Comparison of ENCODE assay signal across 9 mouse cellular contexts in genomic region chr9:102643071-102643485, GRCm38 (mm10). TPM values are rescaled to one million over a fixed set of nuclear protein-coding genes. Genes with fewer than 3 reads are reported as not detected.
A peak's percentile ranks its signal among the peaks of the same experiment; 100 is the strongest.
DNase-seq lines count a peak whose midpoint lies in the region; ATAC-seq and TF ChIP-seq lines count a peak whose summit lies in the region.
"Had no signal": no experiment of that assay in that cellular context is flagged by ENCODE, and none has a peak within 500 bp of the region (broad histone marks: within the 10 kb centered on the region; RNA-seq: fewer than 3 reads in every experiment).

No protein-coding gene starts in this region.

- 12% methylated on average over 8 of the region's 8 CpGs for WGBS in lung, embryonic 15.5 days
- 28% methylated on average over 8 of the region's 8 CpGs for WGBS in lung, adult 2 months
- 26% methylated on average over 8 of the region's 8 CpGs for WGBS in limb, embryonic 10.5 days
- 60% methylated on average over 8 of the region's 8 CpGs for WGBS in small intestine, adult 2 months

- no peak for DNase-seq in lung, adult 2 months
- DNase-seq in gastrocnemius, postnatal 25 days, result peak; percentile 60
- DNase-seq in limb, embryonic 10.5 days (ENCODE audit: low spot score), result peak; percentile 63
- no peak for DNase-seq in layer of hippocampus, adult 9-10 months (ENCODE audit: low spot score)
- DNase-seq in left cerebral cortex, adult 9 months (ENCODE audit: low spot score in 2 of 2), result no peak
- no peak for DNase-seq in frontal cortex, postnatal 36 days (ENCODE audit: low spot score in 2 of 2)

- peak; percentile 50 for ATAC-seq in lung, embryonic 15.5 days (ENCODE audit: borderline replicate concordance, extremely low read depth, low FRiP score, low TSS enrichment)

- H3K27me3 ChIP-seq in lung, embryonic 15.5 days, result no peaks in the 10 kb centered on the region
- no peaks in the 10 kb centered on the region for H3K27me3 ChIP-seq in limb, embryonic 10.5 days (ENCODE audit: low read depth, poor library complexity, severe bottlenecking)
- no peaks in the 10 kb centered on the region for H3K27me3 ChIP-seq in small intestine, adult 2 months (ENCODE audit: control insufficient read depth, insufficient read depth, low read length)

- no peaks in the 10 kb centered on the region for H3K9me3 ChIP-seq in lung, embryonic 15.5 days
- no peaks in the 10 kb centered on the region for H3K9me3 ChIP-seq in limb, embryonic 10.5 days (replicated peaks)
- H3K9me3 ChIP-seq: megakaryocyte, embryonic 14.5 days had no signal

- peaks cover 67% of the 10 kb centered on the region for H3K4me1 ChIP-seq in lung, embryonic 15.5 days
- peaks cover 8% of the 10 kb centered on the region for H3K4me1 ChIP-seq in lung, adult 2 months (ENCODE audit: control insufficient read depth, insufficient read depth, low read length)
- peaks cover 50% of the 10 kb centered on the region for H3K4me1 ChIP-seq in limb, embryonic 10.5 days
- no peaks in the 10 kb centered on the region; the same call in 1 of the 2 replicates for H3K4me1 ChIP-seq in small intestine, adult 2 months (ENCODE audit: control insufficient read depth, insufficient read depth, insufficient read length, low read length)

- H3K9ac ChIP-seq in lung, embryonic 15.5 days, result no peak overlapping the region; the same call in 1 of the 2 replicates

- peak overlapping the region; percentile 49 for H3K4me2 ChIP-seq in lung, embryonic 15.5 days

- peak overlapping the region; percentile 92 for H3K27ac ChIP-seq in lung, embryonic 15.5 days
- peak overlapping the region; percentile 91 for H3K27ac ChIP-seq in limb, embryonic 10.5 days
- H3K27ac ChIP-seq in small intestine, adult 2 months (ENCODE audit: insufficient read depth, low read depth, low read length), result peak overlapping the region; percentile 85

- H3K36me3 ChIP-seq in lung, embryonic 15.5 days, result no peaks in the 10 kb centered on the region
- no peaks in the 10 kb centered on the region for H3K36me3 ChIP-seq in limb, embryonic 10.5 days
- no peaks in the 10 kb centered on the region for H3K36me3 ChIP-seq in small intestine, adult 2 months (ENCODE audit: control insufficient read depth, insufficient read depth, low read length)

- H3K4me3 ChIP-seq in lung, embryonic 15.5 days, result no peak overlapping the region
- no peak overlapping the region for H3K4me3 ChIP-seq in lung, adult 2 months (replicated peaks; ENCODE audit: extremely low read depth, low read depth, low read length)
- peak overlapping the region; percentile 43 for H3K4me3 ChIP-seq in limb, embryonic 10.5 days
- no peak overlapping the region for H3K4me3 ChIP-seq in small intestine, adult 2 months (ENCODE audit: low read depth, low read length)
- H3K4me3 ChIP-seq: megakaryocyte, embryonic 14.5 days had no signal

- TF ChIP-seq CTCF in lung, adult 2 months (IDR thresholded peaks at IDR 0.05; ENCODE audit: insufficient read depth, low read length), result no peak
- no peak for TF ChIP-seq CTCF in small intestine, adult 2 months (IDR thresholded peaks at IDR 0.05; ENCODE audit: extremely low read depth, insufficient read length, insufficient replicate concordance, low read depth, low read length)

- no peak for TF ChIP-seq POLR2A in lung, adult 2 months (IDR thresholded peaks at IDR 0.05; ENCODE audit: borderline replicate concordance, extremely low read depth, low read depth, low read length)
- TF ChIP-seq POLR2A in small intestine, adult 2 months (IDR thresholded peaks at IDR 0.05; ENCODE audit: low read depth, low read length), result no peak

RNA-seq across cellular contexts. Expression of gene Cep63, which starts 16.7 kb away (rescaled TPM):
- 49.9 and 59.8 TPM in 2 replicates for polyA plus RNA-seq in lung, embryonic 15.5 days (2015; fragmentation: Nextera tagmentation; extraction: Ambion mirVana)
- 3.1 and 5.2 TPM in 2 replicates for polyA plus RNA-seq in lung, adult 2 months (2012; rRNA removed)
- 10 to 100 TPM; 19.1 to 22.4 TPM for total RNA-seq in gastrocnemius, postnatal 25 days (2021)
- polyA plus RNA-seq in limb, embryonic 10.5 days (2016; fragmentation: Nextera tagmentation; extraction: Ambion mirVana), result 46.5 and 57.1 TPM in 2 replicates
- polyA plus RNA-seq in small intestine, adult 2 months (2012; rRNA removed), result 1.1 and 1.3 TPM in 2 replicates

RNA-seq across cellular contexts. Expression of gene Anapc13, which starts 17.0 kb away (rescaled TPM):
- polyA plus RNA-seq in lung, embryonic 15.5 days (2015; fragmentation: Nextera tagmentation; extraction: Ambion mirVana), result 166 and 183 TPM in 2 replicates
- polyA plus RNA-seq in lung, adult 2 months (2012; rRNA removed), result 52.0 and 65.4 TPM in 2 replicates
- 100 to 1,000 TPM; 186 to 188 TPM for total RNA-seq in gastrocnemius, postnatal 25 days (2021)
- polyA plus RNA-seq in limb, embryonic 10.5 days (2016; fragmentation: Nextera tagmentation; extraction: Ambion mirVana), result 154 and 168 TPM in 2 replicates
- 22.1 and 45.1 TPM in 2 replicates for polyA plus RNA-seq in small intestine, adult 2 months (2012; rRNA removed)

Comparison
In these comparisons a context has a peak if more than half of its experiments do, and no peak if none do; other contexts are left out.
1. DNase-seq: peak in gastrocnemius, postnatal 25 days (single experiment) and limb, embryonic 10.5 days (single experiment); none in lung, adult 2 months (single experiment), layer of hippocampus, adult 9-10 months (single experiment), left cerebral cortex, adult 9 months (0 of 2) and frontal cortex, postnatal 36 days (0 of 2).
2. Peak in every context shown above with its lines, with median percentiles within 50 percentile points of each other: H3K27ac ChIP-seq.